Mouse (Mus musculus) c-Kit-negative CD71-positive TER-119-positive erythroid progenitor cells, embryonic 14.5 days (primary cell): Measurements from ENCODE around the gene Lrrc74a.

ENCODE experiments used
- DNase-seq: peaks from one replicate; pipeline ENCODE4 v3.0.0-alpha.2; 2013; ENCODE audit warnings: low read depth, low spot score

Lrrc74a gene

GRCm38 (mm10) chr12:86804857-86805256 lies 70.7 kb downstream of the Lrrc74a start:
- no peak for DNase-seq

- DNase-seq = no peak
Observed at GRCm38 (mm10) chr12:86805315-86805714, 71.1 kb downstream of the Lrrc74a start.

GRCm38 (mm10) chr12:86806031-86806922 lies 72.1 kb downstream of the Lrrc74a start:
- DNase-seq = no peak

- DNase-seq = no peak
Observed at GRCm38 (mm10) chr12:86806923-86807794, 73.0 kb downstream of the Lrrc74a start.

- DNase-seq = no peak
Observed at GRCm38 (mm10) chr12:86807795-86808128, 73.6 kb downstream of the Lrrc74a start.

- no peak for DNase-seq
Observed at GRCm38 (mm10) chr12:86808856-86809255, 74.7 kb downstream of the Lrrc74a start.

- DNase-seq = no peak
Observed at GRCm38 (mm10) chr12:86810040-86810439, 75.9 kb downstream of the Lrrc74a start.

GRCm38 (mm10) chr12:86810725-86811444 lies 76.7 kb downstream of the Lrrc74a start:
- no peak for DNase-seq

- DNase-seq = no peak
Observed at GRCm38 (mm10) chr12:86812782-86813181, 78.6 kb downstream of the Lrrc74a start.
